Mouse (Mus musculus): ENCODE data around the gene Fam45a.
"Not testable (repeated sequence)": the region's sequence is repeated elsewhere in the genome, so short reads cannot be mapped to it uniquely, and the experiment has no call there.

Fam45a gene

GRCm38 (mm10) chr19:60843324-60843723, 31.9 kb downstream of the Fam45a start:
- DNase-seq (ENCODE audit: low spot score in 2 of 2) = no peak

GRCm38 (mm10) chr19:60845731-60846130, 34.3 kb downstream of the Fam45a start:
- DNase-seq (ENCODE audit: low spot score in 2 of 2) = no peak

- peak; percentile 89 to 95 for DNase-seq (ENCODE audit: low spot score in 2 of 2)
These were observed 49.7 kb downstream of the Fam45a start, which contains the start of gene Sfxn4 for GRCm38 (mm10) chr19:60860868-60861700. Gene Sfxn4 (minus strand): TSS chr19:60861479.

GRCm38 (mm10) chr19:60866169-60866568, 54.8 kb downstream of the Fam45a start:
- DNase-seq (ENCODE audit: low spot score in 2 of 2) = not testable (repeated sequence)

GRCm38 (mm10) chr19:60870489-60870888, 59.1 kb downstream of the Fam45a start:
- DNase-seq (ENCODE audit: low spot score in 2 of 2) = no peak

GRCm38 (mm10) chr19:60871366-60871765, 60.0 kb downstream of the Fam45a start:
- no peak for DNase-seq (ENCODE audit: low spot score in 2 of 2)

GRCm38 (mm10) chr19:60872272-60872671, 60.9 kb downstream of the Fam45a start:
- no peak for DNase-seq (ENCODE audit: low spot score in 2 of 2)

GRCm38 (mm10) chr19:60873501-60873900, 62.1 kb downstream of the Fam45a start:
- peak; percentile 14 to 42 for DNase-seq (ENCODE audit: low spot score in 2 of 2)

- DNase-seq (ENCODE audit: low spot score in 2 of 2) = peak; percentile 94
These were observed 62.8 kb downstream of the Fam45a start, which contains the start of gene Prdx3 for GRCm38 (mm10) chr19:60874064-60874694. Gene Prdx3 (minus strand): TSS chr19:60874556.

- peak; percentile 30 to 74 for DNase-seq (ENCODE audit: low spot score in 2 of 2)
These were observed 71.7 kb downstream of the Fam45a start for GRCm38 (mm10) chr19:60883129-60883528.
